In the genomic region with DNA sequence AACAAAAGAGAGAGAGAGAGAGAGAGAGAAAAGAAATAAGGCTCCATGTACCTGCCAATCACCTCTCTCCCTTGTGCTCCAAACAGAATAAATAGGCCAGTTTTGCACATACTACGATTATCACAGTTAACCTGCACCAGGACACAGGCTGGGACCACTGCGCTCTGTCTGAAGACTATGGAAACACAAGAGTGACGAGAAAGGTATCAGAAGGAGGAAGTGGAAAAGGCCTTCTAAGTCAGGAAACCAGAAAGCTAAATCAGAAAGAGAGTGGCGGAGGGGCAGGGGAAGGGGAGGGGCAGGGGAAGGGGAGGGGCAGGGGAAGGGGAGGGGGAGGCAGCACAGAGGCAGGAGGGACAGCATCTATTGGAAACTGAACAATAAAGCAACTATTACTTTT, we compare ENCODE assay signal across 19 mouse cellular contexts.
"Had no signal": no experiment of that assay in that cellular context is flagged by ENCODE, and none has a peak within 500 bp of the region (broad histone marks: within the 10 kb centered on the region; RNA-seq: fewer than 3 reads in every experiment).

No protein-coding gene starts in this region.

- H3K4me3 ChIP-seq: liver, embryonic 15.5 days; lung, embryonic 15.5 days; midbrain, embryonic 10.5 days; midbrain, embryonic 12.5 days; neural tube, embryonic 12.5 days; stomach, embryonic 15.5 days had no signal

- H3K27me3 ChIP-seq: liver, embryonic 15.5 days; lung, embryonic 15.5 days; midbrain, embryonic 12.5 days; neural tube, embryonic 12.5 days; stomach, embryonic 15.5 days had no signal

- H3K4me1 ChIP-seq: liver, embryonic 15.5 days; lung, embryonic 15.5 days; stomach, embryonic 15.5 days had no signal

- H3K27ac ChIP-seq: liver, embryonic 15.5 days; lung, embryonic 15.5 days; macrophage; midbrain, embryonic 10.5 days; midbrain, embryonic 12.5 days; neural tube, embryonic 12.5 days; stomach, embryonic 15.5 days; stomach, postnatal 0 days had no signal

- DNase-seq: liver, postnatal 0 days; lung, adult 2 months; lung, postnatal 14 days; lung, postnatal 36 days; midbrain, embryonic 14.5 days; right cerebral cortex, postnatal 25 days; right cerebral cortex, postnatal 4 days; thymus, adult 2 months; thymus, postnatal 25 days; thymus, postnatal 4 days had no signal

- H3K36me3 ChIP-seq: liver, embryonic 15.5 days; lung, embryonic 15.5 days; midbrain, embryonic 10.5 days; midbrain, embryonic 12.5 days; neural tube, embryonic 12.5 days; stomach, embryonic 15.5 days had no signal

- H3K9ac ChIP-seq: liver, embryonic 15.5 days; liver, postnatal 0 days; lung, embryonic 15.5 days; midbrain, embryonic 12.5 days; neural tube, embryonic 12.5 days; stomach, embryonic 15.5 days had no signal

- H3K4me2 ChIP-seq: liver, embryonic 15.5 days; lung, embryonic 15.5 days; midbrain, embryonic 12.5 days; neural tube, embryonic 12.5 days; stomach, embryonic 15.5 days had no signal

- H3K9me3 ChIP-seq: liver, embryonic 15.5 days; lung, embryonic 15.5 days; midbrain, embryonic 10.5 days; midbrain, embryonic 12.5 days; neural tube, embryonic 12.5 days; stomach, embryonic 15.5 days had no signal

- ATAC-seq: liver, postnatal 0 days; lung, postnatal 0 days had no signal
